Mouse (Mus musculus): ENCODE measurements at regions not wholly inside any gene's neighbourhood (a gene's known extent, or its start where the extent isn't known, plus 50 kb on each side); places are given as distances from the start of the nearest gene placed in this dataset.
A peak's percentile ranks its signal among the peaks of the same experiment; 100 is the strongest.

DNA sequence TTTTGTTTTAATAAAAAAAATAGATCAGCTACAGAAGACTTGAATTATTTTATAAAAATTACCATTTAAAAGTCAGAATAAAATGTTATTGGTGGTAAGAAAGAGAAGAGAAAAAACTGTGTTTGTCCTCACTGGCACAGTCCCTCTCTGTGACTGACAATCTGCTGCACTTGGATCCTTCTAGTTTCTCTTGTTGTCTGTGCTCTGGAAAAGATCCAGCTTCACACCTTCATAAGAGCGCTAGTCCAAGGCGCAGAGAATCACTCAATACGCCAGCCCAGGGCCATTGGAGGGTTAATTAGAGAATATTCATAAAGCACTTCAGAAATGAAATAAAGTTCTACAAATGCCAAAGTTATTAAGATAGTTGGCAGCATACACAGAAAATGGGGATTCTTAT is 153.8 kb downstream of the Lmbrd1 start:
- no peak for DNase-seq

DNA sequence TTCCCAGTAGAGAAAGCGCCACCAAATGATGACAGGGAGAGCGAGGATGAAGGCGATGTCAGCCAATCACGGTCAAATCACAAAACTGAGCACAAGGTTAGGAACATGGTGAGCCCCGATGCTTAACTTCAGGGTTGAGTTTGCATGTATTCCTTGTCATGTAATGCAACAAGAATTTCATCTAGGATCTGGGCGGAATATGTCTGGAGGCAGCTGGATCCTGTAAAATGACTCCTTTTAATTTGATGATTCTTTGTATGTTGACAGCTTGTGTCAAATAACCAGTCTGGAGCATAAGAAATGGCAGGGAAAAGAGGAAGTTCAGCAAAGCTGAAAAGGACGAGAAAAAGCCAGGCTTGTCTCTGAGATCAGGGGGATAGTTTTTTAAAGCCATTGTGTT is 188.4 kb downstream of the Lmbrd1 start:
- no peak for DNase-seq

DNA sequence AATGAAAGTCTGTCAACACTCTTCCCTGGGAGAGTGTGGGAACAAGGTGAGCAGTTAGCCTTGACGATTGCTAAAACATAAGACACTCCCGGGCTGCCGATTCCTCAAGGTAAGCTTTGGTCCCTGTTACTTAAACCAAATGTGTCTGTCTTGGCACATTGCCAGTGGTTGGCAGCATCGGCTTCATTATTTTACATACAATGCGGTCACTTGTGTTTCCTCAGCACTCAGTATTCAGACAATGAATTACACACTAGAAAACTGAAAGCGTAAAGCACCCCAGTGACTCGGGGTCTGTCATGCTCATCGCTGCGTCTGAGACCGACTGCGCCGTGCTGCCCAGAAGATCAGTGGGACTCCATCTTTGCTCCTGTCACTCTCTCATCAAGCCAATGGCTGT is 191.3 kb downstream of the Lmbrd1 start:
- no peak for DNase-seq

DNA sequence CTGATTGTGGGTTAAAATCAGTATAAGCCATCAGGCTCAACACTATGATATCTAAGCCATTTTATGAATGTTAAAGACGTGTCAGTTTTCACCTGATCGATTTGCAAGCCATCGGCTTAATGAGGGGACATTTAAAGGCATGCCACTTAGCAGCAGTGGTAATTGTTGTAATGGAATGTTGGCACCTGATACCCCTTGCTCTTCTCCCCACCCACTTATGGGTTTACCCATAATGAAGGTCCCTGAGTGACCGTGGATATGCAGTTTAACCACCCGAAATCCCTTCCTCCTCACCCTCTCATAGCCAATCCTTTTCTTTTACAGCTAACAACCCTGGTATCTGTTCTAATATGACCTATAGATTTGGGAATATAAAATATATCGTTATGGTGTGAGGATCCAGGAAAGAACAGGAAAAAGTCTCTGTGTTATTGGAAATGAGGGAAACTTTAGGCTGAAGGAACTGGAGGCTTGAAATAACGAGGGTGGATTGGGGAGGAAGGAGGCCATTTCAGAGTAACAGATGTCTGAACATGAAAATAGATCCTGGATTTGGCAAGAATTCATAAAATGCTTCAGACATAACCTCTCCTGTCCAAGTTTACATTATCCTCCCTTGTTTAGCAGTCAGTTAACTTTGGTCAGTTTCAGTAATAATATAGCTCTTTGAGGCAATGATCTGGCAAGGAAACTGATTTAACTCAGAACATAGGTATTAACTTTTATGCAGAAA is 192.4 kb downstream of the Lmbrd1 start:
- no peak for DNase-seq

DNA sequence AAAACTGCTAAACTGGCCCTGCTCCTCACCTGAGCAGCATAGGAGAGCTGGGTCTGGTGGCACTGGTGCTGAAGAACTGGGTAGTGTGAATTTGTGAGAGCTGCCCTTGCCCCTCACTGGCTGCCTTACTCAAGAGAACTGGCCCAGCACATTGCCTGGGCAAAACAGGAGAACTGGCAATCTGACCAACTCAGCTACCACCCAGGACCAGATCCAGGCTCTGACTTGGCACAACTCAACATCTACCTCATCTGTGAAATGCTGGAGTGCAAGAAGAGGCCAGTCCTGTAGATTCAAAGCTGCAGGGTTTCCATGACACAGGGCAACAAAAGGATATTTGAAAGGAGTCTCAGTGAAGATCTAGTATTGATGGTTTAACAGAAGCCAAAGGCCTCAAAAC is 198.6 kb downstream of the Lmbrd1 start:
- no peak for DNase-seq

DNA sequence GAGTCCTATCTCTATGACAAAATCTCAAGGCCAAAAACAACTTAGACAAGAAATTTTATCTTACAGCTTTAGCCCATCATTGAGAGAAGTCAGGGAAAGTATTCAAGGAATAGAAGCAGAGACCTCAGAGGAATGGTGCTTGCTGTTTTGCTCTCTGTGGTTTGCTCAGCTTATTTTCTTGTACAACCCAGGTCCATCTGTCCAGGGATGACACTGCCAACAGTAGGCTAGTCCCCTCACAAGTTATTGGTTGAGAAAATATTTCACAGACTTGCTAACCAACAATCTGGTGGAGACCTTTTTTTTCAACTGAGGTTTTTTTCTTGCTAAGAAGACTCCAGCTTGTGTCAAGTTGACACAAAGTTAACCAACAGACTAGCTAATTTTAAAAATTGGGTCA is 205.2 kb downstream of the Lmbrd1 start:
- no peak for DNase-seq

DNA sequence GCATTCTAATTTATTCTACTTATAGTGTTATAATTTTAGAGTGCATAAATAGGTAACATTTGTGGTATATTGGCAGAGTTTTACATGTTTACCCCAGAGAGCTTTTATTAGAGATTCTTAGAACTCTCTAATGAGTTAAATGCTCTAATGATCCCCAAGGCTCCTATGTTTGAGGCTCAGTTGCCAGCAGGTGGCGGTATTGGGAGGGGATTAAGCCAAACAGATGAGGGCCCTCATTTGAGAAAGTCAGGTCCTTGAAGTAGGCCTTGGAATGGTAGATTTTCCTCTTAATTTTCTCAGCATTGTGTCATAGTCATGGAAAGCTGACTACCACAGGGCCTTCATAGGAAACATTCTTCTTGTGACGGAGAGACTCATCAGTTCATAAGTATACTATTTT is 222.8 kb downstream of the Lmbrd1 start:
- peak; percentile 57 for DNase-seq

DNA sequence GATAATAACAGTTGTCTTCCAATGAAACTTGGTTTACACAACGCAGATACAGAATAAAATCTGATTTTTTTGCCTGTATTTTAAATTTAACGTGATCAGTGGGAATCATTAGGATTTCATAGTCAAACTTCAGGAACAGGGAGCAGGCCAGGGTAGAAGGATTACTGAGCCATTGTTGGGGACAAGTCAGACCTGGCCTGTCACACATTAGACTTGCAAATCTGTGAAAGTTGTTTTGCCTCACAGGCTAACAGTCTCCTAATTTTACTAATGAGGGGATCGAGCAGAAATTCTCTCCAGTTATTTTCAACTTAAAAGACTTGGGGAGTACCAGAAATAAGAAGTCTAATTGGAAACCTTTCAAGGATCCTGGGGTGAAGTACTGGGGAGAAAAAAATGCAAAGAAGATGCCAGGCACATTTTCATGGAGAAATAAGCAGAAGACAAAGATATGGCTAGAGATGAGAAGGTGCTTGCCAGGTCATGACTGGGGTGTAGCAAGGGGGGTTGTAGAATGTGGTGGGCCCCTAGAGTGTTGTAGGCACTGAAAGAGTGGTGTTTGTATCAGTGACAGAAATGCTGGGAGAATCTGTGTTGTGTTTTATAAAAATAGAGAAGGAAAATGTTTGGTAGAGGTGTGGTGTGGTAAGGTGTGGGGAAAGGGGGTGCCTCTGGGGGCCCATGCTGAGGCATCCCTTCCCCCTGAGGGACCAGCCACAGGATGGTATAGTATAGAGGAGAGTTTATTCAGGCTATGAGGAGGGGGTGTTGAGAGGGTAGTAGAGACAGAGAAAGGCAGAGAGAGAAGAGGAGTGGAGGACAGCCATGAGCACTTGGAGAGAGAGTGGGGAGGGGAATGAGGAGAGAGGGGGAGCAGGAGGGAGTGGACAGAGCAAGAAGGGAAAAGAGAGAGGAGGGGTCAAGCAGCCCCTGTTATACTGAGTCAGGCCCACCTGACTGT is 260.2 kb downstream of the Lmbrd1 start:
- no peak for DNase-seq

DNA sequence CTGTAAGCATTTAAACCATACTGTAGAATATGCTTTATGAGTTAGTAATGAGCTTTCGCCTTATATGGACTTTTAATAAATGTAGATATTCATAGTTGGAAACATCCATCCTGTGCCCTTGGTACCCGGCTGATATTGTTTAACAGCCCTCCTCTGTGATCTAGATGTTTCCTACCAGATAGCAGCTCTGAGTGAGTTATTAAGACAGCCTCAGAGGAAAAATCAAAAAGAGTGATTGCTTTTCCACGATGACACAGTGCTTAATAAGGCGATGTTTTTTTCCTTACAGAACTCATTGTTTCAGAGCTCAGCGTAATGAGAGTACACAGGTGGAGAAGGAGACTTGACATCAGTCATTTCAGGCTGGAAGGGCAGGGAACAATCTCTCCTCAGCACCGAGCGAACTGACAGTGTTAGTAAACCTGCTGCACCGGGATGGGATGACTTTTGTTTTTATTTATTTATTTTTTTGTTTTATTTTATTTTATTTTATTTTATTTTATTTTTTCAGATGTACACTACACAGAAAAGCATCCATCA is 264.4 kb downstream of the Lmbrd1 start:
- no peak for DNase-seq

DNA sequence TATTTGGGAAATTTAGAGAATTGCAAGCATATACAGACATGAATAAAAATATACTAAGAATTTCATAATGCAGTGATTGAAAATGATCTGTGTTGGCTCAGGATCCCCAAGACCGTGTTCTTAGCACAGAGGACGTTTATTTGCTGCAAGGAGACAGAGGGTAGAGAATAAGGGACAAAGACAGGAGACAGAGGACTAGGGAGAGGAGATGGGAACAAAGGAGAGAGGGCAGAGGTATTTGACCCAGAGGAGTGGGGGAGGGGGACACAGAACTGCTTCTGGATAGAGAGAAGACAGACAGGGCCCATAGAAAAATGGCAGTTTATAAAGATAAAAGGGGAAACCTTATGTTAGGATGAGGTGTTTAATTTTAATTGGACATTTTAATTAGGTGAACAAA is 265.0 kb downstream of the Lmbrd1 start:
- no peak for DNase-seq

DNA sequence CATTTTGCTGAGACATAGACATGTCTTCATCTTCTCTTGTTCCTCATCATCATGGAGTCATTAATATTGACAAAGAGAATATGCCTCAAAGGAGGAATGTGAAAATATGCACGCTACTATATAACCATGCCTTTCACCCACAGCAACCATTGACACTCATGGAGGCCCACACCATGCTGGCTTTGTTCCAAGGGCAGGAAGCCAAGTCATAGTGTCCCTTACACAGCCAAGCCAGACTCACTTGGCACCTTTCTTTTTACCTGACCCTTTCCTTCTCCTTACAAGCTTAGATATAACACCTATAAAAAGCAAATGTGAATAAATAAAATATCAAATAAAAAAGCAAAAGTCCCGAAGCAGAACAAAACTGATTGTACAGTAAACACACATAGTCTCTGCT is 294.3 kb downstream of the Lmbrd1 start:
- no peak for DNase-seq

DNA sequence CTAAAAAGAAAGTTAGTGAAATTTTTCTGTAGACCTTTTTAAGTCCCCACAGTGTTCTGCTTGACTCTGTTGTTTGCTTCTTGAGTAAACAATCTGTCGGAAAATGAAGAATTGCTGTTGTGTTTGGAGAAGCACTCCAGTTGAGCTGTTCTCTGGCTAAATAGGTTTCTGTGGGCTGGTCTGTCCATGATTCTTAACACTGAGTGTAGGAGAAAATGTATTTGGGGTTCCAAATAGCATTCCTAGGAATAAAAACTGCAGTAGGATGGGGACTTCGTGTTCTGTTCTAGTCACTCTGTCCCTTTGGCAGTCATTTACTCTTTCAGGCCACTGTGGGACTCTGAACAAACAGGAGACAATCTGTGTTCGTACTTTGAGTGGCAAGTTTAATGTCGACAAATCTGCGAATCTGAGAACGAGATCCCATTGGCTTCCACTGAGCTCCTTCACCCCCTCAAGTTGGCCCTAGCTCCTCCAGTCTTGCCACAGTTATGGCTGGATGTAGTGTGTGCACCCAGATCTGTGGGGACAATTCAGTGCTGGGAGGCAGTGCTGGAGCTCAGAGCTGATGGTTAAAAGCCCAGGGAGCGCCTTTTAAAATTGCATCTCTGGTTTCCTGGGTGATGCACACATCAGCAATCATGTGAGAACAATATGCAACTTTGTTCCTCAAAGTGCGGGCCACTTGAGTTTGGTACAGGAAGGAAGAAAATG is 330.2 kb downstream of the Lmbrd1 start:
- DNase-seq = no peak

DNA sequence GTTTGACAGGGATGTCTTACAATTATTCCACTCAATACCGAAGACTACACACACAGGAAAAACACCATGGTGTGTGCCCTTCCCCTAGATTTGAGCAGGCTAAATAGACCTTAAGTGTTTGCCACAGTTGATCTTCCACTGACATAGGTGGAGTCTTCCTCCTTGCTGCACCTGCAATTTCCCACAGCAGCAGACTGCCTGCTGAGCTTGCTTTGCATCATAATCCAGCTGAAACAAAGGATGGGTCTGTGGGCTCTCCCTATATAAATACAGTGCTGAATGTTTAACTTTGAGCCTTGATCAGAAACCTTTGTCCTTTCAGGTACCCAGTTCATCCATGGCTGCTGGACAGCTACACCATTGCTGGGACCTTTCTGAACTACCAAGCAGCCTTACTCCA is 334.3 kb downstream of the Lmbrd1 start:
- DNase-seq = no peak

Measured in heart, postnatal 4 days (tissue).